Mouse (Mus musculus) forebrain, embryonic 11.5 days (tissue): ENCODE results near the gene Mapk6. TPM values are rescaled to one million over a fixed set of nuclear protein-coding genes. Genes with fewer than 3 reads are reported as not detected.

Source experiments
- ATAC-seq: fragments of 200-750 bp; cut with Nextera tagmentation; replicated peaks from 2 replicates; pipeline ENCODE4 v1.8.0; 2017; ENCODE audit warnings: moderate TSS enrichment; ENCODE audit not compliant: low FRiP score
- DNase-seq: peaks from one replicate; pipeline ENCODE4 v3.0.0-alpha.2; 2017; ENCODE audit warnings: low spot score
- H3K27ac ChIP-seq: fragments of 300-500 bp; sonication (generic); 2 replicates; pipeline ENCODE4 v1.5.1; 2014; ENCODE audit warnings: low read depth, low read length
- H3K27me3 ChIP-seq: fragments of 300-500 bp; sonication (generic); 2 replicates; pipeline ENCODE4 v1.6.1; 2014; ENCODE audit warnings: mild to moderate bottlenecking, low read length, mixed read lengths; ENCODE audit not compliant: control insufficient read depth, insufficient read depth
- H3K36me3 ChIP-seq: fragments of 300-500 bp; sonication (generic); 2 replicates; pipeline ENCODE4 v1.6.1; 2014; ENCODE audit warnings: mild to moderate bottlenecking, low read length, moderate library complexity, mixed read lengths; ENCODE audit not compliant: control insufficient read depth, insufficient read depth
- H3K4me1 ChIP-seq: fragments of 300-500 bp; sonication (generic); replicated peaks from 2 replicates; pipeline ENCODE4 v1.6.1; 2014; ENCODE audit warnings: low read length, mixed read lengths; ENCODE audit not compliant: control insufficient read depth, insufficient read depth
- H3K4me2 ChIP-seq: fragments of 300-500 bp; sonication (generic); 2 replicates; pipeline ENCODE4 v1.6.1; 2014; ENCODE audit warnings: low read depth, mild to moderate bottlenecking, low read length, moderate library complexity, mixed read lengths; ENCODE audit not compliant: severe bottlenecking
- H3K4me3 ChIP-seq: fragments of 300-500 bp; sonication (generic); 2 replicates; pipeline ENCODE4 v1.5.1; 2014; ENCODE audit warnings: low read depth, low read length
- H3K9ac ChIP-seq: fragments of 300-500 bp; sonication (generic); 2 replicates; pipeline ENCODE4 v1.6.1; 2014; ENCODE audit warnings: low read length
- H3K9me3 ChIP-seq: fragments of 300-500 bp; sonication (generic); 2 replicates; pipeline ENCODE4 v1.6.1; 2016; ENCODE audit warnings: low read length, mixed read lengths; ENCODE audit not compliant: control insufficient read depth
- WGBS: fragments of 180-500 bp; shearing (Covaris S2); extraction: QIAGEN DNeasy Blood & Tissue Kit; methylation state at CpG from one replicate; pipeline ENCODE4 v1.1.7; 2014; 5-methylcytosine and 5-hydroxymethylcytosine counted together
- polyA plus RNA-seq: library from polyadenylated mRNA; unstranded; fragments of >200 nt; fragmentation: Nextera tagmentation; extraction: Ambion mirVana; gene quantifications from 2 replicates; pipeline ENCODE4 v1.2.1, GENCODE M21; 2014

Gene Mapk6
- polyA plus RNA-seq, 1 experiment from 2014 or later, result 179 TPM

GRCm38 (mm10) chr9:75338016-75338415, 71.8 kb downstream of the Mapk6 start:
- WGBS, result 98% methylated on average over 6 of the region's 6 CpGs
- H3K9ac ChIP-seq, result no peak overlapping the region
- ATAC-seq (no peak), DNase-seq (no peak)
- no peaks in the 10 kb centered on the region for H3K9me3 ChIP-seq
- no peaks in the 10 kb centered on the region for H3K4me1 ChIP-seq
- peaks cover 3% of the 10 kb centered on the region for H3K36me3 ChIP-seq
- no peak overlapping the region for H3K4me2 ChIP-seq
- H3K27ac ChIP-seq, result no peak overlapping the region
- H3K4me3 ChIP-seq, result no peak overlapping the region
- H3K27me3 ChIP-seq, result no peaks in the 10 kb centered on the region

- Histone ChIP-seq H3K4me3 (no peak overlapping the region), H3K27ac (no peak overlapping the region), H3K9me3 (no peaks in the 10 kb centered on the region), H3K4me1 (no peaks in the 10 kb centered on the region), H3K4me2 (no peak overlapping the region), H3K36me3 (peaks cover 3% of the 10 kb centered on the region), H3K27me3 (no peaks in the 10 kb centered on the region), H3K9ac (no peak overlapping the region)
- no peak for ATAC-seq
- 86% methylated on average over 4 of the region's 4 CpGs for WGBS
- no peak for DNase-seq
Observed at GRCm38 (mm10) chr9:75334440-75334839, 75.4 kb downstream of the Mapk6 start.

GRCm38 (mm10) chr9:75330821-75331220, 79.0 kb downstream of the Mapk6 start:
- WGBS, result 89% methylated on average over 8 of the region's 8 CpGs
- H3K4me3 ChIP-seq, result no peak overlapping the region
- H3K4me2 ChIP-seq, result no peak overlapping the region
- H3K9me3 ChIP-seq, result no peaks in the 10 kb centered on the region
- ATAC-seq (no peak), DNase-seq (no peak)
- no peak overlapping the region for H3K9ac ChIP-seq
- H3K27ac ChIP-seq, result no peak overlapping the region
- H3K27me3 ChIP-seq, result no peaks in the 10 kb centered on the region
- H3K4me1 ChIP-seq, result no peaks in the 10 kb centered on the region
- H3K36me3 ChIP-seq, result peaks cover 3% of the 10 kb centered on the region

GRCm38 (mm10) chr9:75328047-75328446, 81.8 kb downstream of the Mapk6 start:
- Histone ChIP-seq H3K4me3 (no peak overlapping the region), H3K9me3 (no peaks in the 10 kb centered on the region), H3K27me3 (no peaks in the 10 kb centered on the region), H3K27ac (no peak overlapping the region), H3K9ac (no peak overlapping the region), H3K4me1 (no peaks in the 10 kb centered on the region), H3K4me2 (no peak overlapping the region), H3K36me3 (no peaks in the 10 kb centered on the region)
- no peak for DNase-seq
- no peak for ATAC-seq
- 96% methylated on average over 3 of the region's 3 CpGs for WGBS

- H3K4me1 ChIP-seq, result no peaks in the 10 kb centered on the region
- H3K9ac ChIP-seq, result no peak overlapping the region
- no peak overlapping the region for H3K4me2 ChIP-seq
- H3K36me3 ChIP-seq, result no peaks in the 10 kb centered on the region
- no peaks in the 10 kb centered on the region for H3K27me3 ChIP-seq
- H3K27ac ChIP-seq, result no peak overlapping the region
- no peak overlapping the region for H3K4me3 ChIP-seq
- ATAC-seq, result no peak
- 90% methylated on average over 13 of the region's 13 CpGs for WGBS
- DNase-seq, result no peak
- H3K9me3 ChIP-seq, result no peaks in the 10 kb centered on the region
Observed at GRCm38 (mm10) chr9:75322099-75322885, 87.5 kb downstream of the Mapk6 start.

- Histone ChIP-seq H3K36me3 (no peaks in the 10 kb centered on the region), H3K9ac (no peak overlapping the region), H3K4me2 (no peak overlapping the region), H3K4me1 (no peaks in the 10 kb centered on the region; the same call in 1 of the 2 replicates), H3K4me3 (no peak overlapping the region), H3K27ac (no peak overlapping the region), H3K9me3 (no peaks in the 10 kb centered on the region), H3K27me3 (no peaks in the 10 kb centered on the region)
- ATAC-seq (no peak), DNase-seq (no peak)
- 84% methylated on average over 3 of the region's 3 CpGs for WGBS
Observed at GRCm38 (mm10) chr9:75319365-75319764, 90.4 kb downstream of the Mapk6 start.

Other genes with a start within 250 kb of the Mapk6 start
- 0.55 and 0.72 TPM in 2 replicates for gene Myo5c, start 178.0 kb downstream of the Mapk6 start, polyA plus RNA-seq
- gene Gnb5, start 103.7 kb downstream of the Mapk6 start, polyA plus RNA-seq, result 31.1 and 34.1 TPM in 2 replicates
- gene Bcl2l10, start 62.2 kb downstream of the Mapk6 start, polyA plus RNA-seq, result not detected in 2 replicates
- 52.6 and 52.8 TPM in 2 replicates for gene Leo1, start 31.5 kb upstream of the Mapk6 start, polyA plus RNA-seq
- 101 and 104 TPM in 2 replicates for gene Tmod3, start 149.7 kb upstream of the Mapk6 start, polyA plus RNA-seq
- 61.9 and 63.7 TPM in 2 replicates for gene Tmod2, start 201.3 kb upstream of the Mapk6 start, polyA plus RNA-seq
- gene Lysmd2, start 215.7 kb upstream of the Mapk6 start, polyA plus RNA-seq, result 13.0 and 17.1 TPM in 2 replicates